Mouse (Mus musculus) bone marrow macrophage, adult 2 months (primary cell): ENCODE data around the gene Ttll3.

ENCODE experiments used
- CTCF ChIP-seq: IDR thresholded peaks from 2 replicates; pipeline ENCODE4 v1.5.1; 2012; ENCODE audit warnings: low read depth, mild to moderate bottlenecking, low read length, moderate library complexity
- POLR2A ChIP-seq: IDR thresholded peaks from 2 replicates; pipeline ENCODE4 v1.6.1; 2012; ENCODE audit warnings: mild to moderate bottlenecking, low read depth, low read length, borderline replicate concordance

GRCm38 (mm10) chr6:113351653-113352052 lies 37.4 kb upstream of the Ttll3 start:
- no peak for TF ChIP-seq CTCF
- no peak for TF ChIP-seq POLR2A
